Mouse (Mus musculus) limb, embryonic 15.5 days (tissue): ENCODE data around the gene Pcolce2. TPM values are rescaled to one million over a fixed set of nuclear protein-coding genes. Genes with fewer than 3 reads are reported as not detected.

Experiments used
- ATAC-seq: fragments of 200-750 bp; cut with Nextera tagmentation; 2 replicates; pipeline ENCODE4 v1.8.0; 2017; ENCODE audit warnings: low read depth, moderate TSS enrichment; ENCODE audit not compliant: insufficient number of reproducible peaks, low FRiP score, low TSS enrichment
- H3K27ac ChIP-seq: fragments of 300-500 bp; sonication (generic); 2 replicates; pipeline ENCODE4 v1.5.1; 2015; ENCODE audit warnings: moderate library complexity, mild to moderate bottlenecking, inconsistent platforms
- H3K27me3 ChIP-seq: fragments of 300-500 bp; sonication (generic); 2 replicates; pipeline ENCODE4 v1.6.1; 2015; ENCODE audit warnings: inconsistent platforms
- H3K36me3 ChIP-seq: fragments of 300-500 bp; sonication (generic); 2 replicates; pipeline ENCODE4 v1.6.1; 2015; ENCODE audit warnings: inconsistent platforms
- H3K4me1 ChIP-seq: fragments of 300-500 bp; sonication (generic); 2 replicates; pipeline ENCODE4 v1.6.1; 2015; ENCODE audit warnings: inconsistent platforms
- H3K4me2 ChIP-seq: fragments of 300-500 bp; sonication (generic); 2 replicates; pipeline ENCODE4 v1.6.1; 2015; ENCODE audit warnings: mild to moderate bottlenecking, inconsistent platforms
- H3K4me3 ChIP-seq: fragments of 300-500 bp; sonication (generic); 2 replicates; pipeline ENCODE4 v1.5.1; 2015; ENCODE audit warnings: mild to moderate bottlenecking, inconsistent platforms
- H3K9ac ChIP-seq: fragments of 300-500 bp; sonication (generic); 2 replicates; pipeline ENCODE4 v1.6.1; 2015; ENCODE audit warnings: inconsistent platforms
- H3K9me3 ChIP-seq: fragments of 300-500 bp; sonication (generic); 2 replicates; pipeline ENCODE4 v1.6.1; 2016; ENCODE audit warnings: inconsistent platforms
- WGBS: fragments of 180-500 bp; shearing (Covaris S2); methylation state at CpG from one replicate; pipeline ENCODE4 v1.1.7; 2015; 5-methylcytosine and 5-hydroxymethylcytosine counted together
- polyA plus RNA-seq: library from polyadenylated mRNA; unstranded; fragments of >200 nt; fragmentation: Nextera tagmentation; extraction: Ambion mirVana; gene quantifications from 2 replicates; pipeline ENCODE4 v1.2.1, GENCODE M21; 2015

Pcolce2 gene
- polyA plus RNA-seq, 1 experiment from 2014 or later, result 26.5 TPM

- Histone ChIP-seq H3K36me3 (no peaks in the 10 kb centered on the region), H3K4me3 (no peak overlapping the region), H3K9ac (no peak overlapping the region), H3K4me2 (no peak overlapping the region), H3K27ac (no peak overlapping the region), H3K9me3 (no peaks in the 10 kb centered on the region), H3K4me1 (peaks cover 17% of the 10 kb centered on the region), H3K27me3 (peaks cover 16% of the 10 kb centered on the region; the same call in 1 of the 2 replicates)
- no peak for ATAC-seq
- 34% methylated on average over 7 of the region's 7 CpGs for WGBS
Measured at GRCm38 (mm10) chr9:95744845-95745613, 107.6 kb downstream of the Pcolce2 start.

GRCm38 (mm10) chr9:95747298-95747697, 109.9 kb downstream of the Pcolce2 start:
- Histone ChIP-seq H3K27me3 (peaks cover 31% of the 10 kb centered on the region), H3K27ac (no peak overlapping the region), H3K4me1 (peaks cover 22% of the 10 kb centered on the region), H3K36me3 (no peaks in the 10 kb centered on the region), H3K9ac (no peak overlapping the region), H3K9me3 (no peaks in the 10 kb centered on the region), H3K4me3 (no peak overlapping the region), H3K4me2 (no peak overlapping the region)
- ATAC-seq, result no peak
- 81% methylated on average over 5 of the region's 5 CpGs for WGBS

Other genes with a start within 250 kb of the Pcolce2 start
- gene Chst2, start 230.9 kb upstream of the Pcolce2 start, polyA plus RNA-seq, result 8.8 and 10.3 TPM in 2 replicates
- 106 and 122 TPM in 2 replicates for gene U2surp, start 125.6 kb upstream of the Pcolce2 start, polyA plus RNA-seq
- 0.11 and 0.15 TPM in 2 replicates for gene Paqr9, start 77.9 kb upstream of the Pcolce2 start, polyA plus RNA-seq
- gene Trpc1, start 112.8 kb downstream of the Pcolce2 start, polyA plus RNA-seq, result 1.4 and 2.4 TPM in 2 replicates
- 1.3 and 1.5 TPM in 2 replicates for gene Pls1, start 207.7 kb downstream of the Pcolce2 start, polyA plus RNA-seq
- 9.7 and 11.8 TPM in 2 replicates for gene Atr, start 220.0 kb downstream of the Pcolce2 start, polyA plus RNA-seq